Mouse (Mus musculus) left cerebral cortex, postnatal 10 days (tissue): ENCODE data around the gene Aym1. TPM values are rescaled to one million over a fixed set of nuclear protein-coding genes. Genes with fewer than 3 reads are reported as not detected.
"Not testable (repeated sequence)": the region's sequence is repeated elsewhere in the genome, so short reads cannot be mapped to it uniquely, and the experiment has no call there.

ENCODE experiments used
- DNase-seq, 2 experiments: peaks; one replicate each; pipeline ENCODE4 v3.0.0; 2021 to 2022; ENCODE audit warnings: low spot score in 2 of 2, mixed read lengths in 1 of 2; ENCODE audit errors: extremely low spot score in 1 of 2
- intact Hi-C: fragments of 180-260 bp; cut with DNase I; formaldehyde crosslinking; loops from one replicate; pipeline ENCODE4 v1.15.1; 2025
- total RNA-seq, 2 experiments: library from RNA; stranded (reverse); gene quantifications; 2 replicates each; pipeline ENCODE4 v1.2.3; 2021

Aym1 gene
- not detected for total RNA-seq

DNA sequence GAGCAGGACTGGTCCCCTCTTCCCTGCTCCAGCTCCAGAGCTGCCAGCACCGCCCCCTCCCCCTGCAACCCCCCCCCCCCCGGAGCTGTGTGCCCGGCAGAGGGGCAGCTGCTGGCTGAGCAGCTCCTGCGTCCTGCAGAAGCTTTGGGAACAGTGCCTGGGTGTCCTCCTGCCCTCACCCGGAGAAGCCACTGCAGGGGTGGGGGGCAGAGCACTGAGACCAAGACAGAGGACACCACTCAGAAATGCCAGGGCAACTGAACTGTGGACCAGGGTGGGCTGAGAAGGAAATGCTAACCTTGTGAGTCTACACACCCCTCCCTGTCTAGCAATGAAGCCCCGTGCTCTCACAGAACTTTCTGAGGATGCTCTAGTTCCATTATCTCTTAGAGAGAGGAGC, at the start of gene Aym1:
Gene Aym1, plus strand, starts transcription at position 109 of the 400 bp plus-strand sequence.
- no peak for DNase-seq
- intact Hi-C loops = no loop called here

DNA sequence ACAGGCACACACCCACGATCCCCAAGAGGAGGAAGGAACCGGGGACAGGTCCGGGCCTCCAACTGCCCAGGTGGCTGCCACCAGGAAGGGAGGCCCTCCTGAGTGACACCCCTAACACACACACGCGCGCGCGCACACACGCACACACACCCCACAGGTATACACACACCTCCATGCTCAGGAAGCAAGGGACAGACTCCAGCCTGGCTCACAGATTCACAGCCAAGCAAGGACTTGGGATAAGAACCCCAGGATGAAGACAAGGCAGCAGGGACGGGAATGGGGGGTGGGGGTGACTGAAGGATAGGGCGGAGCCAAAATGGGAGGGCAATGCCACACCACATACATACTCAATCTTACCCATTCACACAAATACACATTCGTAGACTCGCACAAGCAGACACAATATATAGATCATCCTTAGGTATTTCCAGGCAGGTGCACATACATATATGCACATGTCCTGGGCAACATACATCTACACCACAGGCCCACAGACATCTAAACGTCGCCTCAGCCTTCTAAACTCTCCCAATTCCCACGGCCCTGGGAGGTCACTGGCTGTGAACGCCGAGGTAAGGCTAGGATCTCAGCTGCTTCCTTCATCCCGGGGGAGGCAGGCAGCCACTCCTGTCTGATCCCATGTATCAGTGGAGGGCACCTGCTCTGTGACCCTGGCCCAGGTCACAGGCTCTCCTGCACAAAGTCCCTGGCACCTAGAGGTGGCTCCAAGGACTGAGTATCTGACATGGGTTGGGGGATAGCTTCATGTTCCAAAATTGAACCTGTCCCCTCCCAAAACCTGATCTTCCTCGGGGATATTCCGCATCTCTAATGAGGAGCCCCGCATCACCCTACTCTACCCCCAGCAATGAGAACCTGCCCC, 47.4 kb upstream of the Aym1 start:
- no peak for DNase-seq
- intact Hi-C loops = loop anchor here (2.0 to 5.0 kb wide), 2 partner anchors 23 to 37 kb away; no protein-coding TSS in a partner anchor

DNA sequence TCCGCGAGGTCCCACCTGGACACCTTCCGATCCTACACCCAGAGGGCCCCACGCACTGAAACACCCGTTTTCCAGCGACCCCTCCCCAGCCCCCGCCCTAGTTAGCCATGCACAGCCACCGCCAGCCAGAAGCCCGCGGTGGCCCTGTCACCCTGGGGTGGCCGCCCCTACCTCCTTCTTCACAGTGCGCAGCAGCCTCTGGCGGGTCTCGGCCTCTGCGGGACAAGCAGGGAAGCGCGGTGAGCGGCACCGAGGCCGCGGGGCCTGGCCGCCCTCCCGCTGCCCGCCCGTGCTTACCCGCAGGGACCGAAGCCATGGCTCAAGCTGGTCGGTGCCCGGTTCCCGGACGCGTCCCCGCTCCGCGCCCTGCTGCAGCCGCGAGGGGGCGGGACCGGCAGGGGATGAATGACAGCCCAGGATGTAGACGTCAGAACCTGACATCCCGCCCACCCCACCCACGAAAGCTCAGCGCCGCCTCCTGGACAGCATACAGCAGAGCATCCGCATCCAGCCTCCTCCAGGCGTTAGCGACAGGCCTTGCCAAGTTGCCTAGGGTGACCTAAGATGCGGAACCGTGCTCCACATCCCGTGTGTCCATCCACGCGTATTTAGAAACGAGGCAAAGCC, 46.6 kb upstream of the Aym1 start, which contains the start of gene Sgsm1:
Gene Sgsm1, minus strand, starts transcription at position 410 of the 627 bp plus-strand sequence.
- DNase-seq = peak; percentile 71 to 91
- intact Hi-C loops = loop anchor here (5.0 kb wide), 1 partner anchor 38 kb away; no protein-coding TSS in a partner anchor

DNA sequence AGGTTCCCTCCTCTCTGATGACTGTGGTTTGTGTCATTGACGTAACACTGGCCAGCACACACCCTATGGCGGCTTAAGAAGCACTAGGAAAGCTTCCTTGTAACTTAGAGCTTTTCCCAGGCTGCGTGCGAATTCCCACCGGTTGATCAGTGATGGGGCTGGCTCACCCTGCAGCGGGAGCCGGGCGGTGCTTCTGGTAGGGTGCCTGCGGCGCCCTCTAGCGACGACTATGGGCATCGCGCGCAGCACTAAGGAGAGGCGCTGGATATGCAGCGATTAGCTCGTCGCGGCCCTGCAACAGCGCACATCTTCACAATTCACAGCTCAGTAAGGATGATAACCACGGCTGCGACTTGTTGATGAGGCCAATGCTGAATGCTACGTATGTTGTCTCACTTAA, 43.1 kb upstream of the Aym1 start:
- peak; percentile 85 to 89 for DNase-seq
- intact Hi-C loops = loop anchor here (5.0 kb wide), 1 partner anchor 42 kb away; no protein-coding TSS in a partner anchor

DNA sequence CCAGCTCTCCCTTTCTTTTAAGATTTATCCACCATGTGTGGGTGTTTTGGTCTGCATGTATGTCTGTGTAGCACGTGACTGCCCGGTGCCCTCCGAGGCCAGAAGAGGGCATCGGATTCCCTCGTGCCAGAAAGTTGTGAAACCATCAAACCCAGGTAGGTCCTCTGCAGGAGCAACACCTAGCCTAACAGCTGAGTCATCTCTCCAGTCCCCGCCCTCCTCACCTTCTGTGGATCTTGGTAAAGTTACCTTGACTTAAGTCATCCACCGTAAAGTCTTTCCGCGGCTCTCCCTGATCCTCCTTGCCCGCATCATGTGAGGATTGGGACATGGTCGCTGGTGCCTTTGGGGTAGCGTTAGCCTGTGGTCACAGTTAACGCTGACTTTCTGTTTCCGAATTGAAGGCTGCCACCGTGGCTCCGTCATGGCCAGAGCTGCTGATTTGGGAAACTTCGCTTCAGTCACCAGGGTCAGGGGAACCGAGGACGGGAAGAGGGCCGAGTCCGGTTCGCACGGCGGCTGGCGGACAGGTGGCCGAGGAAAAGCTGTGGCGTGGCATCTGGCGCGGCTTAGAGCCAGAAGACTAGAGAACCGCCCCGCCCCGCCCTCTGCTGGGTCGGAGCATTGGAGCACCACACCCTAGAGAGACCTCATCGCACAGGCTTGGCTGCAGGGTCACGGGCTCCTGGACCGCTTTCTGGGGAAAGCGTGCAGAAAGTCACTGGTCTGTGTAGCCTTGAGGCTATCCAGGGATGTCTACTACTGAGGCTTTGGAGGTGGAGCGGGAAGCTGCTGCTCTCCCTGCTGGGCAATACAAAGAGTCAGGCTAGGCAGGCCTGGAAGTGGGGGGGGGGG, 33.1 kb upstream of the Aym1 start:
- intact Hi-C loops = no loop called here
- DNase-seq = no peak

DNA sequence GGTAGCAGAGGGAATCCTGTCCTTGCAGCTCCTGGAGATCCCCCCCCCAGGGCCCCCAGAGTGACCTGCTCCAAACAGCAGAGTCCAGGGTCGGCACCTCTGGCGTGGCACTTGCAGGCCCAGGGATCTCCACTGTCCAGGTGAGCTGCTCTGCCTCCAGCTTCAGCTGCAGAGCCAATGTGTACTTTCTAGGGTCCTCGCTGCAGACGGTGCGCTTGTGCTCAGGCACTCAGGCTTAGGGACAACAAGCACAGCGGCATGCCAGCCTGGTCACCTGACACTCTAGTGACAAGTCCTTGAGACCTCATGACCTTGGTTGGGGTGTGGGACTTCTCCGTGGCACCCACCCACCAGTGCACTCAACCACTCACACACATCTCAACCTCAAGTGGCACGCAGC, 27.6 kb upstream of the Aym1 start:
- DNase-seq = no peak
- intact Hi-C loops = no loop called here

DNA sequence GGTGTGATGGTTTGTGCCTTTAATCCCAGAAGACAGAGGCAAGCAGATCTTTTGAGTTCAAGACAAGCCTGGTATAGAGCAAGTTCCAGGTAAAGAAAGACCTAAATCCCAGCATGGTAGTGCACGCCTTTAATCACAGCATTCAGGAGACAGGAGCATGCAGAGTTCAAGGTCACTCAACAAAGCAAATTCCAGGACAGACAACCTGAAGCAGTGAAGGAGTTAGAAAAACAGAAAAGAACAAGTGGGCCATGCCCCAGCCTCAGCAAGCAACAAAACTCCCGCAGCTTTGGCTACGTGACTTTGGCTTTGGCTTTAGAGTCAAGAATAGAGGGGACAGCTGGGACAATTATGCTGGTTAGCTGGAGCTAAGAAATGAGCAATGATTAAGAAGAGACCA, 26.9 kb upstream of the Aym1 start:
- intact Hi-C loops = no loop called here
- DNase-seq = no peak

DNA sequence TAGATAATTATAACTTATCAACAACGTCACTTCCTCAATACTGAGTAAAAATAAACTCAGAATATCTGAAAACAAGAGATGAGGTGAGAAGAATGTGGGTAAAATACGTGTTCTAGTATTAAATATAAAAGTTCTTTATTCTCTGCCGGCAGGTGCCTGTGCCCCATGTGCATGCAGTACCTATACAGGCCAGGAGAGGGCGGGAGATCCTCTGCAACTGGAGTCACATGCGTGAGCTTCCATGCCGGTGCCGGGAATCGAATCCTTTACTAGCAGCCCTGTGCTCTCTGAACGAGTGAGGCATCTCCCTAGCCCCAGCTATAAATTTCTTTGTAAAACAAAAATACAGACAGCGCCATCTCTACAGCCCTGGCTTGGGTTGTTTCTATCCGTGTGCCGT, 24.9 kb upstream of the Aym1 start:
- DNase-seq = no peak
- intact Hi-C loops = no loop called here

DNA sequence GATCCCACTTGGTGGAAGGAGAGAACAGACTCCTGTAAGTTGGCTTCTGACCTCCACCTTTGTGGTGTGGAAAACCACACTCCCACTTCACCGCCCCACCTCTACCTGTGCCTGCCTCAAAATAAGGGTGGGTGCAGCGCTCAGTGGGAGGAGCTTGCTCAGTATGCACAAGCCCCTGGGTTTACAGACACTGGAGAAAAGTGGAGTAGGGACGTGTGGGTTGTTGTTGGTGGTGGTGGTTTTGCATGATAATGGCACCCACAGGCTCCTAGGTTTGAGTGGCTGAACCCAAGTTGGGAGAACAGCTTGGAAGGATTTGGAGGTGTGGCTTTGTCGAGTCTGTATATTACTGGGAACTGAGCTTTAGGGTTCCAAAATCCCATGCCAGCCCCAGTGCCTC, 24.2 kb upstream of the Aym1 start:
- DNase-seq = no peak
- intact Hi-C loops = no loop called here

DNA sequence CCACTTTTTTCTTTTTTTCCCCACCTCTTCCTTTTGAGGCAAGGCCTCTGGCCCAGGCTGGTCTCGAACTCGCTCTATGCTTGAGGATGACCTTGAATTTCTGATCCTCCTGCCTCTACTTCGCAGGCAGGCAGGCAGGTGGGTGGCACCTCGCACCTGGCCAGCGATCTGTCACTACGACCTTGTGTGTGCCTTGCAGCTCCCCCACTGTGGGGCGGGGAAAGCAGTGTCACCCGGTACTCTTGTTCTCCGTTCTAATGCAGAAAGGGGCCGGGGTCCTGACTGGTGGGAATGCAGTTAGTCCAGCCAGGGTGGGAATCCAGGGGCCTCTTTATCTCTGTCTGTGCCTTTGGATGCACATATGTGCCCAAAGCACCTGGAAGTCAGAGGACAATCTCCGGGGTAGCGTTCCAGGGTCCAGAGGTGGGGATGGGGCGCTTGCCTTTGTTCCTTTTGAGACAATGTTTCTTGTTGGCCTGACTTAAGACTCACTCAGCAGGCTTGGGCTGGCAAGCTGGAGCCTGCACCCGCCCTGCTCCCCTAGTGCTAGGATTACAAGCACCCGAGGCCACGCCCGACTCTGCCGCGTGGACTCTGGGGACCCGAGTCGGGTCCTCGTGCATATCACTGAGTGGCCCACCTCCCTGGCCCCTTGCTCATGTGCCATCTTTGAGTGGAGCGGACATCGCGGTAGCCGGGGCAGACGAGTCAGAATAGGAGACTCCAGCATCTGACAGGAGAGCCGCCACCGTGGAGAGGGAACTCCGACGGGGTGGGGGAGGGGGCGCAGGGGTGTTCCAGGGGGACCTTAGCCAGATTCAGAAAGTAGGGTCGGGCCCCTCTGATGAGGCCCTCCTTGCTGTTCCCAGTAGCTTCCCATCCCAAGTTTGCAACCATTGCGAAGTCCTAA, 22.2 kb upstream of the Aym1 start:
- DNase-seq = no peak
- intact Hi-C loops = no loop called here

DNA sequence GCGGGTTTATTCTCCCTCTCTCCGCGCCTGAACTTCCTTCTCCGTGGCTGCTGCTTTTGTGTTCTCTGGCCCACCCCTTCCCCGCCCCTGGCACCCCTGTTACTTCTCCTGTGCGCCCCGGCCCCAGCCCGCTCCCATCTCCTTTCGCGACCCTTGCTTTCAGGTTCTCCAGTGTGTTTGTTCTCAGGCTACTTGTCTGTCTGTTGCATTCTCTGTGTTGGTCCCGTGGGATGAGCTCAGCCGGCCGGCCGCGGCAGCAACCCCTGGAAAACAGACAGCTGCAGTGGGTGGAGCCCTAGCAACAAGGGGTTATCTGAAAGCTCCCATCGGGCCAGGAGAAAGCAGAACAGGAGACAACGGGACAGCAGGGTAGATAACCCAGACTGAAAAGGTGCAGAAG, 21.4 kb upstream of the Aym1 start:
- intact Hi-C loops = no loop called here
- no peak for DNase-seq

DNA sequence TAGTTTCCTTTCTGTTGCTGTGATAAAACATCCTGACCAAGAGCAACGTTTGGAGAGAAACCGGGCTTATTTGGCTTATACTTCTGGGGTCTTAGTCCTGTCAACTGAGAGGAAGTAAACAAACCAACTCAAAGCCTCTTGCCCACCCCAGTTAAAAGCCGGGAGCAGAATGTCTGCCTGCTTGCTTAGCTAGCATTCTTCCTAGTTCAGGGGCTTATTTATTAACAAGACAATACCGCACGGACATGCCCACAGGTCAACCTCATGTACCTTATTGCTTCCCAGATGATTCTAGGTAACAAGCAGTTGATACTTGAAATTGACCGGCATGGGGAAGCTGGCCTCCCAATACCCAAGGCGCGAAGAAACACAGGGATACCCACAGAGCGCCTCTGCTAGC, 20.8 kb upstream of the Aym1 start:
- intact Hi-C loops = no loop called here
- no peak for DNase-seq

DNA sequence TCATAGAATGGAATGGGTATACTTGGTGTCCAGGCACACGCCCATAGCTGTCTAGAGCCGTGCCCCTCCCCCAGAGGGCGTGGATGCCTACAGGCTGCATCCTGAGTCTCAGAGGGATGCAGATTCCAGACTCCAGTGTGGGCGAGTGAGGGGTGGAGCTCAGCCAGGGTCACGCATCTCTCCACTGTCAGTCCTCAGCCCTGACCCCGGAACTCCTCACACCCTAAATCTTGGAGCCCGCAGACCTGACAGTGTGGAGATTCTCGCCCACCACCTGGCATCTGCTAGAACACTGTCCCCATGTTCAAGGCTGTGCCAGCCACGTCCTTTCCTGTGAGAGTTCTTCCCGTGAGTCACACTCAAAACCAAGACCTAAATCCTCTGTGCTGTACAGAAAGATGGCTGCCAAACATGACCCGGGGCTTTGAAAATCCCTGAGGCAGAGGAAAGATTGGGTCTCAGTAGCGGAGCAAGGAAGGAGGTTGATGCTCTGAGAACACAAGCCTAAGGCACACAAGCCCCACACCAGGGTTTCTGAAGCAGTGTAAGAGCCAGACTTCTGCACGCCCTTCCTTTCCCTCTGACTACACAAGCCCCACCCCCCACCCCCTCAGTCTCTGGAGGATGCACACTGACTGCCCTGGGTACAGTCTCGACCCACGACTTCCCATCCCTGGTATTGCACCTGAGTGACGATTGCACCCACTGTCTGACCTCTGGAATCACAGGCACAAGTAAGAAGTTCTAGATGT, 12.3 kb upstream of the Aym1 start:
- no peak for DNase-seq

DNA sequence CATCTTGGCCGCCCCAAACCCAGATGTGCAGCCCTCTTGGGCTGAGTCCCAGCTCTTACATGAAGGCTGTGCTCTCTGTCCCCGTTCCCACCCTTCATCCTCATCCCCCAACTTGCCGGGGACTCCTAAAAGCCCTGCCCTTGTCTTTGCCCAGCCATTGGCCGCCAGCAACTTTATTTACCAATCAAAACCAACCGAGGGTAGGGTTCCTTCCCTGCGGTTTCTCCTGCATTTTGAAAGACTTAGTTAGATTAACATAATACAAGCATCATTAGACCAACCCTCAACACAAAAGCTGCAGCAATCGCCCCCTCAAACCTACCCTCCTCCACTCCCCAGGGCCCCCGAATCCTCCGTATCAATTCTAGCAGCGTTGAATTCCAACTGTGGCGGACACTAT, 11.3 kb upstream of the Aym1 start:
- intact Hi-C loops = no loop called here
- DNase-seq = no peak

More for the DNA sequence above, 12.3 kb upstream of the Aym1 start:
- intact Hi-C loops = no loop called here

DNA sequence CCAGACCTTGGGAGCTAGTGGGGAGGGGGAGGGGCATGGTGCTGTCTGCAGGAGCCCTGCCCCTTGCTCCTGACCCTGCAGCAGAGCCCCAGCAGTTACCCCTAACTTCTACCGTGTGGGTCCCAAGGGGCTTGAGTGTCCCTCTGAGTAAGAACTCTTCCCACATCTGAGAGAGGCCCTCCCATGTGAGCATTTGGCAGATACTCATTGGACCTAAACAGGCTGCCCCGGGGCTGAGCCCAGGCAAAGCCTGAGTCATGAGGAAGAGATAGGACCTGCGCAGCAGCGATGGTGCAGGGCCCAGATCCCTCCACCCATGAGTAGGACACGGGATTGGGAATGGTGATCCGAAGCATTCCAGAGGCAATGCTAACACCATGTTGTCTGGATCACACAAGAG, 10.4 kb upstream of the Aym1 start:
- DNase-seq, intact Hi-C loops: not testable (repeated sequence)

DNA sequence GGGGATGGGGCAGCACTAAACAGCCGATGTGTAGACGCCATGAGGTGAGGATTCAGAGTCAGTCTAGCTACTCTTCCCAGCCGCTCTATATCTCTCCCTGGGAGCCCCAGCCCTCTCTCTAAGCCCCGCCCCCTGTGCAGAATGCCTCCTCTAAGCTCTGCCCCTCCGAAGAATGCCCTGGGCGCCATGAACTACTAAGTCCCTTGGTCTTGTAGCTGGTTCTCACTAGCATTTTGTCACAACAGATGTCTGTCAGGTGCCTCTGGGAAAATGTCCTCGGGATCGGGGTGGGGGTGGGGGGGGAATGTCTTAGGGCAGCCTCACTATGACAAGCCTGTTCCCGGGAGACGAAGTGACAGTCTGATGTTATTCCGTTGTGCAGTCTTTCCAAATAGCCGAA, 9.5 kb upstream of the Aym1 start:
- no peak for DNase-seq
- intact Hi-C loops = no loop called here

DNA sequence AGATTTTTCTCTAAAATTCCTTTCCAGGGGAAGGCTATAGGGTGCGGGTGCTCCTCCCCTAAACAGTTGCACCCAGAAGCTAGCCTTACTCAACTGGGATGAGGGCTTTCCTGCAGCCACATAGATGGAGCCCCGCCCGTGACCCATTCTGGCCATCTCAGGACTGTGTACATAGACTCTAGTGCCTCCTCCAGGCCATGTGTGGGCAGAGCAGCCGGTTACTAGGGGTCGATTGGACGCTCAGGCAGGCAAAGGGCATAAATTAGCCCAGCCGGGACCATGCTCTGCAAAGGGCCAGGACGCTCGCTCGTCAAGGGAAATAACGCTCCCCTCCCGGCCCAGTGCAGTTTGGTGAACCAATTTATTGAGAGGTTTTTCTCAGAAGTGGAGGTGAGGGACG, 8.5 kb upstream of the Aym1 start:
- DNase-seq = no peak
- intact Hi-C loops = no loop called here

DNA sequence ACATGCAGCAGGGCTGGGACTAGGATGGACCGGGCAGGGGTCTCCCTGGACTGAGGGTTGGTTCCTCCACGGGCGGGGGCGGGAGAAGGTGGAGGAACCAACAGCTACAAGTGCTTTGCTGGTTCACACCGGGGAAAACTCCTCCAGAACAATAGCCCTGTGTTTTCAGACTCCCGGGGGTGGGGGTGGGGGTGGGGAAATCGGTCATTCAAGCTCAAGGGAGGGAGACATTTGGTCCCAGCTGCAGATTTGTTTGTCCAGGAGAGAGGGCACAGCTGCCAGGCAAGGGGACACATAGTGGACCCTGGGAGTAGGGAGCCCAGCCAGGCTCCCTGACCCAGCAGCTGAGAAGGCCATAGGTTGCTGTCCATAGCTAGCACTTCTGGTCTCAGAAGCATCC, 7.9 kb upstream of the Aym1 start:
- intact Hi-C loops = no loop called here
- no peak for DNase-seq
